Mouse (Mus musculus): ENCODE measurements around the gene Klk4. TPM values are rescaled to one million over a fixed set of nuclear protein-coding genes. Genes with fewer than 3 reads are reported as not detected.
A peak's percentile ranks its signal among the peaks of the same experiment; 100 is the strongest.

The Klk4 gene
- polyA plus RNA-seq, 1 experiment = 2.0 TPM

DNA sequence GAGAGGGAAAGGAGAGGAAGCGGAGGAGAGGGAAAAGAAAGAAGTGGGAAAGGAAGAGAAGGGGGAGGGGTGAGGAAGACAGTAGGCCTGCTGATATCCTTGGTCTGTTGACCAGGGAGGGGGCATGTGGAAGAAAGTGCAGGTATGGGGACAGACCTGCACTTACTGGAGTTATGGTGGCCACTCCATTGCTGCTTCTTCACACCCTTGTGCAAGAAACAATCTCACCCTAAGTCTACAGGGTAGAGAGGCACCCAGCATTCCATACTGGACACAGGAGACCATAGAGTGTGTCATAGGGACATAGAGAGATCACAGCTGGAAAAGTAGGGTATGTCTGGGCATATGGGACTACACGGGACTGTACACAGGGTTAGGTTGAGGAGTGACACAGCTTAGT lies 41.0 kb downstream of the Klk4 start:
- WGBS = 97% methylated on average over 2 of the region's 2 CpGs
- DNase-seq = no peak
- Histone ChIP-seq H3K4me1 (replicated peaks; ENCODE audit: control insufficient read depth, insufficient read depth, low read length) (no peaks in the 10 kb centered on the region), H3K36me3 (ENCODE audit: control insufficient read depth, insufficient read depth, low read length) (no peaks in the 10 kb centered on the region), H3K27ac (ENCODE audit: control insufficient read depth, insufficient read depth, low read length) (no peak overlapping the region), H3K4me3 (ENCODE audit: control insufficient read depth, insufficient read depth, low read length) (no peak overlapping the region), H3K27me3 (ENCODE audit: control insufficient read depth, insufficient read depth, low read length) (no peaks in the 10 kb centered on the region)
- TF ChIP-seq POLR2A (IDR thresholded peaks at IDR 0.05; ENCODE audit: control insufficient read depth, extremely low read depth, insufficient read depth, low read length, poor library complexity) = no peak

GRCm38 (mm10) chr7:43925985-43926384 lies 45.0 kb downstream of the Klk4 start:
- Histone ChIP-seq H3K27ac (ENCODE audit: control insufficient read depth, insufficient read depth, low read length) (no peak overlapping the region), H3K4me1 (replicated peaks; ENCODE audit: control insufficient read depth, insufficient read depth, low read length) (no peaks in the 10 kb centered on the region), H3K27me3 (ENCODE audit: control insufficient read depth, insufficient read depth, low read length) (no peaks in the 10 kb centered on the region), H3K4me3 (ENCODE audit: control insufficient read depth, insufficient read depth, low read length) (no peak overlapping the region), H3K36me3 (ENCODE audit: control insufficient read depth, insufficient read depth, low read length) (no peaks in the 10 kb centered on the region)
- TF ChIP-seq CTCF (IDR thresholded peaks at IDR 0.05; ENCODE audit: borderline replicate concordance, control insufficient read depth, extremely low read depth, insufficient read depth, low read length, poor library complexity) (no peak), POLR2A (IDR thresholded peaks at IDR 0.05; ENCODE audit: control insufficient read depth, extremely low read depth, insufficient read depth, low read length, poor library complexity) (no peak)
- 74% methylated on average over 5 of the region's 5 CpGs for WGBS
- peak; percentile 11 for DNase-seq

DNA sequence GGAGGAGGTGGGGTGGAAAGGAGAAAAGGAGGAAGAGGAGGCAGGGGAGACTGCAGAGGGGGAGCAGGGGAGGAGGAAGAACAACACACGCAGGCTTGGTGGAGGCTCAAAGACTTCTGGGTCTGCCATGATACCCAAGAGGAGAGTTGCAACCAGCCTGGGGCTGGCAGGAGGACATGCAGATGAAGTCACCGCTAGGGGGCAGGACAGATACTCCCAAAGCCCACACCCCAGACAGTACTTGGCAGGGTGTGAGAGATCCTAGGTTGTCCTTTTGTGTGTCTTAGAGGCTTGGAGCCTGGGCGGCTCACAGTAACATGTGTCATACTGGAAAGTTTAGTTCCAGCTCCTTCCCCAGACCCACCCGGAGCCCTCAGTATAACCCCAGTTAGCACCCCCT lies 47.6 kb downstream of the Klk4 start:
- Histone ChIP-seq H3K36me3 (ENCODE audit: control insufficient read depth, insufficient read depth, low read length) (no peaks in the 10 kb centered on the region), H3K4me1 (replicated peaks; ENCODE audit: control insufficient read depth, insufficient read depth, low read length) (no peaks in the 10 kb centered on the region), H3K4me3 (ENCODE audit: control insufficient read depth, insufficient read depth, low read length) (no peak overlapping the region), H3K27ac (ENCODE audit: control insufficient read depth, insufficient read depth, low read length) (no peak overlapping the region), H3K27me3 (ENCODE audit: control insufficient read depth, insufficient read depth, low read length) (no peaks in the 10 kb centered on the region)
- TF ChIP-seq POLR2A (IDR thresholded peaks at IDR 0.05; ENCODE audit: control insufficient read depth, extremely low read depth, insufficient read depth, low read length, poor library complexity) = no peak
- no peak for TF ChIP-seq CTCF (IDR thresholded peaks at IDR 0.05; ENCODE audit: borderline replicate concordance, control insufficient read depth, extremely low read depth, insufficient read depth, low read length, poor library complexity)
- WGBS = 44% methylated on average over 4 of the region's 4 CpGs
- DNase-seq = no peak

DNA sequence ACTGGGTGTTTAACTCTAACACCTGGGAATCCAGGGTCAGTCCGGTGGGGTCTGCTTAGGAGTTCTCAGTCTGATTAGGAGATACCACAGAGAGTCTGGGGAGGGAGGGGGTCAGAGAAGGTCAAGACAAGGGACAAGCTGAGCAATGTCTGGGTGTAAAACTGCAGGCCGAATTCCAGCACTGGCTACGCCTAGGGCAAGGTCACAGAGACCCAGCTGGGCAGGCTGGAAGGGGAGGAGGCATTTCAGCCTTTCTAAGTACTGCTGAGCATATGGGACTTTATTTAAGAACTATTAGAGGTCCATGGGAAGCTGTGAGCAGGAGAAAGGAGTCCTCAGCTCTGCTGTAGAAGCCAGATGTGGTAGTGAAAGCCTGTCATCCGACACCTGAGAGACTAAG lies 51.4 kb downstream of the Klk4 start:
- H3K27ac ChIP-seq (ENCODE audit: control insufficient read depth, insufficient read depth, low read length) = no peak overlapping the region
- no peaks in the 10 kb centered on the region for H3K36me3 ChIP-seq (ENCODE audit: control insufficient read depth, insufficient read depth, low read length)
- H3K4me1 ChIP-seq (replicated peaks; ENCODE audit: control insufficient read depth, insufficient read depth, low read length) = no peaks in the 10 kb centered on the region
- H3K27me3 ChIP-seq (ENCODE audit: control insufficient read depth, insufficient read depth, low read length) = no peaks in the 10 kb centered on the region
- no peak overlapping the region for H3K4me3 ChIP-seq (ENCODE audit: control insufficient read depth, insufficient read depth, low read length)
- DNase-seq = no peak
- WGBS = 78% methylated on average over 4 of the region's 4 CpGs
- TF ChIP-seq CTCF (IDR thresholded peaks at IDR 0.05; ENCODE audit: borderline replicate concordance, control insufficient read depth, extremely low read depth, insufficient read depth, low read length, poor library complexity) (no peak), POLR2A (IDR thresholded peaks at IDR 0.05; ENCODE audit: control insufficient read depth, extremely low read depth, insufficient read depth, low read length, poor library complexity) (no peak)

DNA sequence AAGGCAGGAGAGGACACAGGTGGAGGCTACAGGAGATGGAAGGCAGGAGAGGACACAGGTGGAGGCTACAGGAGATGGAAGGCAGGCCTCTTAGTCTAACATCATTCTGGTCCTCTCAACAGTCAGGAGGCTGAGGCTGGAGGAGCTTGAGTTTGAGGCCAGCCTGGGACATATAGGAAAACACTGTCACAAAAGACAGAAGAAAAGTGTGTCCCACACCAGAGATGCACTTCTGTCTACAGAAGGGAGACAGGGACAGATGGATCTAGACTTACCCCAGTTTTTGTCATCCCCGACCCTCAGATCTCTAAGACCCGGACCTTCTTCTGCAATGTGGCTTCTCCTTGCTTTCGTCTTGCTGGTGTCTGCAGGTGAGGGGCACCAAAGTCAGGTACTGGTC lies 52.5 kb downstream of the Klk4 start, which contains the start of gene Klk15:
Gene Klk15 (plus strand): TSS at position 301 of the 400 bp plus-strand sequence.
- DNase-seq = no peak
- Histone ChIP-seq H3K27me3 (ENCODE audit: control insufficient read depth, insufficient read depth, low read length) (no peaks in the 10 kb centered on the region), H3K36me3 (ENCODE audit: control insufficient read depth, insufficient read depth, low read length) (no peaks in the 10 kb centered on the region), H3K4me3 (ENCODE audit: control insufficient read depth, insufficient read depth, low read length) (no peak within 1 kb of the TSS), H3K4me1 (replicated peaks; ENCODE audit: control insufficient read depth, insufficient read depth, low read length) (no peaks in the 10 kb centered on the region), H3K27ac (ENCODE audit: control insufficient read depth, insufficient read depth, low read length) (no peak within 1 kb of the TSS)
- TF ChIP-seq CTCF (IDR thresholded peaks at IDR 0.05; ENCODE audit: borderline replicate concordance, control insufficient read depth, extremely low read depth, insufficient read depth, low read length, poor library complexity) = no peak
- WGBS = 92% methylated on average over 3 of the region's 3 CpGs

DNA sequence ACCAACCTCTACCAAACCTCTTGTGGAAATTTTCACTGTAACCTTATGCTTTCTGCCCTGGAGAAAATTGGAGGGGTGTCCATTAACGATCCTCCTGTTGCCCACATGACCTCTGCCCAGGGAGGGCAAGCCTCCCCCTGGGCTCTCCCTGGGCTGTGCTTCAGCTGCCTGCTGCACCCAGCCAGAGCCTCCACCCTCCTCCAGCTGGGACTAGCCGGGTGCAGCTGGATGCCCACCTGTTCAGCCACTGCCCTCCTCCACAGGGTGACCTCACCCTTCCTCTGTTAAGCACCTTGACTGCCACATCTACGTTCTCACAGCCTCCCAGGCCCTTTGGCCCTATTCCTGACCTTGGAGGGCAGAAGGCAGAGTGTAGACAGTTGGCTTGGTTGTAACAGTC lies 53.8 kb downstream of the Klk4 start:
- Histone ChIP-seq H3K4me1 (replicated peaks; ENCODE audit: control insufficient read depth, insufficient read depth, low read length) (no peaks in the 10 kb centered on the region), H3K27ac (ENCODE audit: control insufficient read depth, insufficient read depth, low read length) (no peak overlapping the region), H3K36me3 (ENCODE audit: control insufficient read depth, insufficient read depth, low read length) (no peaks in the 10 kb centered on the region), H3K4me3 (ENCODE audit: control insufficient read depth, insufficient read depth, low read length) (no peak overlapping the region), H3K27me3 (ENCODE audit: control insufficient read depth, insufficient read depth, low read length) (no peaks in the 10 kb centered on the region)
- 72% methylated on average over 3 of the region's 3 CpGs for WGBS
- DNase-seq = no peak
- TF ChIP-seq CTCF (IDR thresholded peaks at IDR 0.05; ENCODE audit: borderline replicate concordance, control insufficient read depth, extremely low read depth, insufficient read depth, low read length, poor library complexity) (no peak), POLR2A (IDR thresholded peaks at IDR 0.05; ENCODE audit: control insufficient read depth, extremely low read depth, insufficient read depth, low read length, poor library complexity) (no peak)

Other genes starting within 250 kb of the Klk4 start
- 0.85 and 1.0 TPM in 2 replicates for gene Ceacam18, start 246.5 kb upstream of the Klk4 start, polyA plus RNA-seq (2012; rRNA removed)
- gene Siglece, start 221.0 kb upstream of the Klk4 start, polyA plus RNA-seq (2012; rRNA removed) = 2.5 and 2.8 TPM in 2 replicates
- 15.0 and 17.0 TPM in 2 replicates for gene Ctu1, start 209.1 kb upstream of the Klk4 start, polyA plus RNA-seq (2012; rRNA removed)
- gene Klk14, start 190.7 kb upstream of the Klk4 start, polyA plus RNA-seq (2012; rRNA removed) = 1.9 and 2.0 TPM in 2 replicates
- gene Klk13, start 168.6 kb upstream of the Klk4 start, polyA plus RNA-seq (2012; rRNA removed) = 3.6 and 4.4 TPM in 2 replicates
- gene Klk12, start 112.3 kb upstream of the Klk4 start, polyA plus RNA-seq (2012; rRNA removed) = 0.33 and 0.85 TPM in 2 replicates
- gene Klk11, start 106.6 kb upstream of the Klk4 start, polyA plus RNA-seq (2012; rRNA removed) = 0.32 and 0.81 TPM in 2 replicates
- gene Klk10, start 100.1 kb upstream of the Klk4 start, polyA plus RNA-seq (2012; rRNA removed) = 1.7 and 3.3 TPM in 2 replicates
- 0.17 and 0.51 TPM in 2 replicates for gene Klk9, start 89.3 kb upstream of the Klk4 start, polyA plus RNA-seq (2012; rRNA removed)
- gene Klk8, start 83.6 kb upstream of the Klk4 start, polyA plus RNA-seq (2012; rRNA removed) = 24.8 and 28.9 TPM in 2 replicates
- 0.96 and 2.1 TPM in 2 replicates for gene Klk7, start 69.9 kb upstream of the Klk4 start, polyA plus RNA-seq (2012; rRNA removed)
- 1.2 and 3.5 TPM in 2 replicates for gene Klk6, start 56.7 kb upstream of the Klk4 start, polyA plus RNA-seq (2012; rRNA removed)
- 0.87 and 1.8 TPM in 2 replicates for gene Klk5, start 39.2 kb upstream of the Klk4 start, polyA plus RNA-seq (2012; rRNA removed)
- gene Klk15, start 52.6 kb downstream of the Klk4 start, polyA plus RNA-seq (2012; rRNA removed) = 0.65 and 0.70 TPM in 2 replicates
- gene Klk1b8, start 69.5 kb downstream of the Klk4 start, polyA plus RNA-seq (2012; rRNA removed) = 0.84 and 1.1 TPM in 2 replicates
- 0.57 TPM in 2 replicates for gene Klk1b1, start 85.6 kb downstream of the Klk4 start, polyA plus RNA-seq (2012; rRNA removed)
- gene Klk1b9, start 94.9 kb downstream of the Klk4 start, polyA plus RNA-seq (2012; rRNA removed) = 1.8 and 2.3 TPM in 2 replicates
- 2.3 and 3.7 TPM in 2 replicates for gene Klk1b11, start 114.7 kb downstream of the Klk4 start, polyA plus RNA-seq (2012; rRNA removed)
- gene Klk1b26, start 131.0 kb downstream of the Klk4 start, polyA plus RNA-seq (2012; rRNA removed) = 1.8 and 5.7 TPM in 2 replicates
- gene Klk1b27, start 171.1 kb downstream of the Klk4 start, polyA plus RNA-seq (2012; rRNA removed) = 5.2 and 5.3 TPM in 2 replicates
- gene Klk1b21, start 221.2 kb downstream of the Klk4 start, polyA plus RNA-seq (2012; rRNA removed) = 0.32 TPM in 1 of 2 replicates, not detected in the other
- gene Klk1b22, start 231.5 kb downstream of the Klk4 start, polyA plus RNA-seq (2012; rRNA removed) = 0.27 and 0.70 TPM in 2 replicates